In genomic region chr11:79591591-79591975, GRCm38 (mm10) we compare ENCODE assay signal across 9 mouse cellular contexts. TPM values are rescaled to one million over a fixed set of nuclear protein-coding genes. Genes with fewer than 3 reads are reported as not detected.
DNase-seq lines count a peak whose midpoint lies in the region; ATAC-seq and TF ChIP-seq lines count a peak whose summit lies in the region.
"Had no signal": no experiment of that assay in that cellular context is flagged by ENCODE, and none has a peak within 500 bp of the region (broad histone marks: within the 10 kb centered on the region; RNA-seq: fewer than 3 reads in every experiment).

No protein-coding gene starts in this region.

- no peaks in the 10 kb centered on the region for H3K9me3 ChIP-seq in heart, embryonic 13.5 days
- H3K9me3 ChIP-seq in intestine, embryonic 15.5 days = no peaks in the 10 kb centered on the region

- peak overlapping the region; percentile 62 for H3K4me3 ChIP-seq in heart, embryonic 13.5 days
- H3K4me3 ChIP-seq in thymus, adult 2 months (ENCODE audit: control insufficient read depth, insufficient read depth, low read length) = peak overlapping the region; percentile 89
- peak overlapping the region; percentile 54 for H3K4me3 ChIP-seq in intestine, embryonic 15.5 days (replicated peaks)
- H3K4me3 ChIP-seq: myocyte had no signal

- no peak for TF ChIP-seq POLR2A in thymus, adult 2 months (IDR thresholded peaks at IDR 0.05; ENCODE audit: control insufficient read depth, extremely low read depth, insufficient read depth, low read length, poor library complexity)

- 35% methylated on average over 5 of the region's 5 CpGs for WGBS in heart, embryonic 13.5 days
- WGBS in thymus, adult 2 months = 38% methylated on average over 5 of the region's 5 CpGs
- 44% methylated on average over 5 of the region's 5 CpGs for WGBS in intestine, embryonic 15.5 days

- H3K27ac ChIP-seq in heart, embryonic 13.5 days (replicated peaks) = no peak overlapping the region
- H3K27ac ChIP-seq in thymus, adult 2 months (ENCODE audit: control insufficient read depth, insufficient read depth, low read length) = no peak overlapping the region
- no peak overlapping the region for H3K27ac ChIP-seq in intestine, embryonic 15.5 days

- ATAC-seq in heart, embryonic 13.5 days (ENCODE audit: extremely low read depth, insufficient number of reproducible peaks, low FRiP score, low TSS enrichment) = no peak
- ATAC-seq in intestine, embryonic 15.5 days = no peak

- H3K9ac ChIP-seq in heart, embryonic 13.5 days = peak overlapping the region; percentile 73
- H3K9ac ChIP-seq in intestine, embryonic 15.5 days = peak overlapping the region; percentile 34; the same call in 1 of the 2 replicates

- H3K27me3 ChIP-seq in heart, embryonic 13.5 days (replicated peaks) = peaks cover 85% of the 10 kb centered on the region
- H3K27me3 ChIP-seq in thymus, adult 2 months (ENCODE audit: control insufficient read depth, insufficient read depth, low read length) = no peaks in the 10 kb centered on the region
- peaks cover 55% of the 10 kb centered on the region for H3K27me3 ChIP-seq in intestine, embryonic 15.5 days (replicated peaks)

- peak overlapping the region; percentile 94 for H3K4me2 ChIP-seq in heart, embryonic 13.5 days
- H3K4me2 ChIP-seq in intestine, embryonic 15.5 days (replicated peaks) = peak overlapping the region; percentile 97

- H3K4me1 ChIP-seq in heart, embryonic 13.5 days = peaks cover 14% of the 10 kb centered on the region
- H3K4me1 ChIP-seq in thymus, adult 2 months (replicated peaks; ENCODE audit: control insufficient read depth, insufficient read depth, low read length) = peaks cover 34% of the 10 kb centered on the region
- peaks cover 7% of the 10 kb centered on the region for H3K4me1 ChIP-seq in intestine, embryonic 15.5 days (replicated peaks)

- no peak for TF ChIP-seq CTCF in thymus, adult 2 months (IDR thresholded peaks at IDR 0.05; ENCODE audit: borderline replicate concordance, control insufficient read depth, extremely low read depth, insufficient read depth, low read length, poor library complexity)

- DNase-seq in heart, postnatal 4 days = no peak
- DNase-seq in thymus, adult 2 months = no peak
- DNase-seq in thymus, postnatal 0 days (ENCODE audit: low spot score) = no peak
- DNase-seq in naive thymus-derived CD4-positive, alpha-beta T cell, adult 2 months (ENCODE audit: low read depth) = peak; percentile 40
- DNase-seq in c-Kit-positive CD71-positive TER-119-positive erythroid progenitor cells, embryonic 14.5 days (ENCODE audit: low spot score) = no peak
- DNase-seq in testis, postnatal 10 days (ENCODE audit: low spot score) = no peak

- H3K36me3 ChIP-seq in heart, embryonic 13.5 days = no peaks in the 10 kb centered on the region
- H3K36me3 ChIP-seq in thymus, adult 2 months (ENCODE audit: control insufficient read depth, insufficient read depth, low read length) = no peaks in the 10 kb centered on the region
- H3K36me3 ChIP-seq in intestine, embryonic 15.5 days = no peaks in the 10 kb centered on the region

RNA-seq across cellular contexts. Expression of gene Rab11fip4, which starts 0.6 kb away (rescaled TPM):
- polyA plus RNA-seq in heart, embryonic 13.5 days (2015; fragmentation: Nextera tagmentation; extraction: Ambion mirVana) = 0.31 and 0.37 TPM in 2 replicates
- under 1 TPM; 0.07 to 0.14 TPM for total RNA-seq in heart, postnatal 4 days (2021)
- polyA plus RNA-seq in thymus, adult 2 months (2012; rRNA removed) = 36.8 and 40.9 TPM in 2 replicates
- 8.4 and 8.6 TPM in 2 replicates for polyA plus RNA-seq in thymus, postnatal 0 days (2015; fragmentation: Nextera tagmentation; extraction: Ambion mirVana)
- polyA plus RNA-seq in intestine, embryonic 15.5 days (2015; fragmentation: Nextera tagmentation; extraction: Ambion mirVana) = 1.7 and 1.8 TPM in 2 replicates
